Mouse (Mus musculus) neural tube, embryonic 11.5 days (tissue): ENCODE data around the gene Scube3. TPM values are rescaled to one million over a fixed set of nuclear protein-coding genes. Genes with fewer than 3 reads are reported as not detected.

Source experiments
- ATAC-seq: fragments of 200-750 bp; cut with Nextera tagmentation; 2 replicates; pipeline ENCODE4 v1.8.0; 2017; ENCODE audit warnings: moderate number of reproducible peaks, mild to moderate bottlenecking, moderate TSS enrichment, moderate library complexity; ENCODE audit not compliant: insufficient read depth, low FRiP score, low TSS enrichment
- DNase-seq: peaks from one replicate; pipeline ENCODE4 v3.0.0-alpha.2; 2015; ENCODE audit warnings: low spot score
- H3K27ac ChIP-seq: fragments of 300-500 bp; sonication (generic); 2 replicates; pipeline ENCODE4 v1.5.1; 2014; ENCODE audit warnings: low read depth, mild to moderate bottlenecking, low read length
- H3K27me3 ChIP-seq: fragments of 300-500 bp; sonication (generic); 2 replicates; pipeline ENCODE4 v1.6.1; 2014; ENCODE audit warnings: mild to moderate bottlenecking, low read length, mixed read lengths; ENCODE audit not compliant: control insufficient read depth, insufficient read depth
- H3K36me3 ChIP-seq: fragments of 300-500 bp; sonication (generic); 2 replicates; pipeline ENCODE4 v1.6.1; 2014; ENCODE audit warnings: mild to moderate bottlenecking, low read length, moderate library complexity, mixed read lengths; ENCODE audit not compliant: control insufficient read depth, insufficient read depth
- H3K4me1 ChIP-seq: fragments of 300-500 bp; sonication (generic); 2 replicates; pipeline ENCODE4 v1.6.1; 2014; ENCODE audit warnings: low read length, mixed read lengths; ENCODE audit not compliant: control insufficient read depth, insufficient read depth
- H3K4me2 ChIP-seq: fragments of 300-500 bp; sonication (generic); 2 replicates; pipeline ENCODE4 v1.6.1; 2014; ENCODE audit warnings: low read depth, mild to moderate bottlenecking, moderate library complexity
- H3K4me3 ChIP-seq: fragments of 300-500 bp; sonication (generic); 2 replicates; pipeline ENCODE4 v1.5.1; 2014; ENCODE audit warnings: low read depth, low read length
- H3K9ac ChIP-seq: fragments of 300-500 bp; sonication (generic); 2 replicates; pipeline ENCODE4 v1.6.1; 2014; ENCODE audit warnings: mild to moderate bottlenecking, low read length
- H3K9me3 ChIP-seq: fragments of 300-500 bp; sonication (generic); 2 replicates; pipeline ENCODE4 v1.6.1; 2016; ENCODE audit warnings: low read length; ENCODE audit not compliant: control insufficient read depth
- WGBS: fragments of 180-500 bp; shearing (Covaris S2); extraction: QIAGEN DNeasy Blood & Tissue Kit; methylation state at CpG from one replicate; pipeline ENCODE4 v1.1.7; 2014; 5-methylcytosine and 5-hydroxymethylcytosine counted together
- polyA plus RNA-seq: library from polyadenylated mRNA; unstranded; fragments of >200 nt; fragmentation: Nextera tagmentation; extraction: Ambion mirVana; gene quantifications from 2 replicates; pipeline ENCODE4 v1.2.1, GENCODE M21; 2014

Gene Scube3
- polyA plus RNA-seq, 1 experiment from 2014 or later: 8.7 TPM

DNA sequence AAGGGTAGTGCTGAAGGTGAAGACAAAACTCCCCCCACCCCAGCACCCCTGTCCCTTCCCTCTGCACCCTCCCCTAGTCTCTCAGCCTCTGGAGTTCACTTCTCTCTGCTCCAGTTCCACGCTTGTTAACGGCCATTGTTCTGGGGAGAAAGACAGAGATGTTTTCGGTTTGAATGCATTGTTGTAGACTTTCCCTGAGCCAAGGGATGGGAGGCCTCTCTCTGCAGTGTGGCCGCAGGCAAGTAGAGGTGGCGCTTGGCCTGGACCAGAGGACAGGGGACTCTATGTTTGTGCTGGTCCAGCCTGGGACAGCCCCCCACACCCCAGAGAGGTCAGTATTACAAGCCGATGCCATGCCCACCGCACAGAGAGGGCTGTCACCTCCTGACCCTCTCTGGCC, 18.3 kb upstream of the Scube3 start:
- Histone ChIP-seq H3K4me3 (no peak overlapping the region), H3K36me3 (no peaks in the 10 kb centered on the region), H3K27me3 (no peaks in the 10 kb centered on the region), H3K4me1 (peaks cover 6% of the 10 kb centered on the region), H3K9ac (peak overlapping the region; percentile 43), H3K4me2 (no peak overlapping the region), H3K27ac (peak overlapping the region; percentile 60; the same call in 1 of the 2 replicates), H3K9me3 (no peaks in the 10 kb centered on the region)
- 29% methylated on average over 7 of the region's 7 CpGs for WGBS
- ATAC-seq (peak; percentile 58; the same call in 1 of the 2 replicates), DNase-seq (peak; percentile 65)

DNA sequence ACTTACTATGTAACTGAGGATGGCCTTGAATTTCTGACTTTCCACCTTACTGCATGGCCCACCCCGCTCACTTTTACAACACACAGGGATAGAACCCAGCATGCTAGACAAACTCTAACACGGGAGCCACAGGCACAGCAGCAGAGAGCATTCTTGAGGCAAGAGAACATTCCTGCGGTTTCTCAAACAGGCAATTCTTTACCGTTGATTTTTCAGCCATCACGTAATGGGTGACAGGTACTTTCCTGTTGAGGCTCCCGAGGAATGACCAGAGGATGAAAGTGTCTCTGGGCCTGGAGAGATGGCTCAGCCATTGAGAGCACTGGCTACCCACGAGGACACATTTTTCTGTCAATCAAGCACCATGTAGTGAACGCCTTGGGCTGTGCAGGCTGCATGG, 17.6 kb upstream of the Scube3 start:
- no peak overlapping the region for H3K4me2 ChIP-seq
- H3K36me3 ChIP-seq: no peaks in the 10 kb centered on the region
- whole genome bisulfite sequencing: 68% methylated on average over 8 of the region's 8 CpGs
- no peak for DNase-seq
- peaks cover 6% of the 10 kb centered on the region for H3K4me1 ChIP-seq
- H3K27ac ChIP-seq: no peak overlapping the region
- H3K27me3 ChIP-seq: no peaks in the 10 kb centered on the region
- no peaks in the 10 kb centered on the region for H3K9me3 ChIP-seq
- H3K4me3 ChIP-seq: no peak overlapping the region
- ATAC-seq: no peak
- no peak overlapping the region; the same call in 1 of the 2 replicates for H3K9ac ChIP-seq

DNA sequence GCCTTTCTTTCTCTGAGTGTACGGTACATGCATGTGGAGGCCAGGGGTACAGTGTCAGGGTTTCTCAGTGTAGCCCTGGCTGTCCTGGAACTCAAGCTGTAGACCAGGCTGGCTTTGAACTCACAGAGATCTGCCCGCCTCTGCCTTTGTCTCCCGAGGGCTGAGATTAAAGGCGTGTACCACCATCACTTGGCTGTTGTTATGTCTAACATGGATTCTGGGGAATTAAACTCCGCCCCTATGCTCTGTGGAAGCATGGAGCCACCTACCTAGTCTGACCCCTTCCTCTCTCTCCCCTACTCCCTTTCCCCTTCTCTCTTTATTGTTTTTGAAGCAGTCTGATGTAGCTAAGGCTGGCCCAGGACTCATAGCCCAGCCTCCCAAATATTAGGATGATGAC, 12.1 kb upstream of the Scube3 start:
- DNase-seq: no peak
- no peak for ATAC-seq
- H3K4me1 ChIP-seq: 0 out of 2 replicates have a peak, but pooled peaks cover 4% of the 10 kb centered on the region
- no peaks in the 10 kb centered on the region for H3K36me3 ChIP-seq
- H3K9ac ChIP-seq: no peak overlapping the region
- H3K27ac ChIP-seq: no peak overlapping the region
- no peaks in the 10 kb centered on the region for H3K9me3 ChIP-seq
- H3K4me3 ChIP-seq: no peak overlapping the region
- H3K4me2 ChIP-seq: no peak overlapping the region
- 91% methylated on average over 5 of the region's 5 CpGs for WGBS
- H3K27me3 ChIP-seq: no peaks in the 10 kb centered on the region

DNA sequence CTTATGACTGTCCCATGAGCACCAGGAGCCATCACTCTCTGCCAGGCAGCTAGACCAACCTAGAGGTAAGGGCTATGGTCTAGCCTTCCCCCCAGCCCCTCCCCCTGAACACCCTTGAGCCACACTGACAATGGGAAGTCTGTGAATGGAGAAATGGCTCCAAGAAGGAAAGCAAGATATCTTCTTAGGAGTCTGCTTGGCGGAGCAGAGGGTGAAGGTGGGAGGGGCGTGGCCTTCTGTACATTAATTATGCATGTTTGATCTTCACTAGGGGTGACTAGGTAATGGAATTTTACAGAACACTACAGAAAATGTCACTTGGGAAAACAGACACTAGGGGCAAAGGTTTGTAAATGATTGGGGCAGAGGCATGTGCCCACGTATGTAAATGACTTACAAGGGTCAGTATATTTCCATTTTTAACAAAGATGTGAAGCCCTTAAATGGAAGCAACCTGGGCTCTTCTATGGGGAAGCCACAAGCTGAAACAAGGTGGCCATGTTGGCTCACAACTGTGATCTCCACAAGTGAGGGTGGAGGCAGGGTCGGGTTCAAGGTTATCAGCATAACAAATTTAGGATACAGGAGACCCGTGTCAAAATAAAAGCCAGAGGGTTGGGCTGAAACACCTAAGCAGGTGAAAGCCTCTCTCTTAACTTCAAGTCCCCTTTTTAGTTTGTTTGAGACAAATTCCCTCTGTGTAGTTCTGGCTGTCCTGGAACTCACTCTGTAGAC, 11.4 kb upstream of the Scube3 start:
- no peak for DNase-seq
- H3K4me3 ChIP-seq: no peak overlapping the region
- no peak overlapping the region for H3K9ac ChIP-seq
- 0 out of 2 replicates have a peak, but pooled peaks cover 4% of the 10 kb centered on the region for H3K4me1 ChIP-seq
- WGBS: 73% methylated on average over 5 of the region's 5 CpGs
- H3K4me2 ChIP-seq: no peak overlapping the region
- H3K27ac ChIP-seq: no peak overlapping the region
- no peaks in the 10 kb centered on the region for H3K36me3 ChIP-seq
- no peaks in the 10 kb centered on the region for H3K27me3 ChIP-seq
- no peak for ATAC-seq
- H3K9me3 ChIP-seq: no peaks in the 10 kb centered on the region

DNA sequence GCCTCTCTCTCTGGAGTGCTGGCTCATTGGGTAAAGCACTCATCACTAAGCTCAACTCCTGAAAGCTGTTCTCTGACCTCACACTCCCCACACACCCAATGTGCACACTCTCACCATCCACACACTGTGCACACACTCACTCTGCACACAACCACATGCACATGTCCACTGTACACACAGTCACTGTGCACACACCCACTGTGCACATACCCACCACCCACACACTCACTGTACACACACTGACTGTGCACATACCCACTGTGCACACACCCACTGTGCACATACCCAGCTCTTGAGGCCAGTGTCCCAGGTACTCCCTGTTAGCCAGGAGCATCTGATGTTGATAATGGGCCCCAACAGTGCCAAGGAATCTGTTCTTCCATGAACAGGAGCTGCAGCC, 10.8 kb upstream of the Scube3 start:
- H3K9me3 ChIP-seq: no peaks in the 10 kb centered on the region
- no peak overlapping the region for H3K27ac ChIP-seq
- H3K4me2 ChIP-seq: no peak overlapping the region
- no peak for DNase-seq
- no peaks in the 10 kb centered on the region for H3K36me3 ChIP-seq
- no peaks in the 10 kb centered on the region for H3K27me3 ChIP-seq
- no peak for ATAC-seq
- 0 out of 2 replicates have a peak, but pooled peaks cover 4% of the 10 kb centered on the region for H3K4me1 ChIP-seq
- H3K4me3 ChIP-seq: no peak overlapping the region
- no peak overlapping the region for H3K9ac ChIP-seq

DNA sequence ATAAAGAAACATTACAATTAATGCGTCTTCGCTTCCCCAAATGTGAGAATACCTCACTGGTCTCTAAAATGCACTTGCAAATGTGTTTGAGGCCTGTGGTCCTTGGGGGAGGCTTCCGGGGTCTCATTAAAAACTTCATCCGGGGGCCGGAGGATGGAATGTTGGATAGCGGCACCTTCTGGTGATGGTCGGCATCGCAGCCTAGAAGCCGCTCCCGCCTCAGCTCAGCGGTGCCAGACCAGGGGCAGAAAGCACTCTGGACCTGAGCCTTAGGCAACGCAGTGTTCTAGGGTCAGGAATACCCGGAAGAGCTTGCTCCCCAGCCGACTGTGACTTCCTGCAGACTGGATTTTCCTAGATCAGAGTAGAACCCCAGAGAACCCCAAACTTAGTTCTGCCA, 8.7 kb upstream of the Scube3 start:
- Histone ChIP-seq H3K4me1 (0 out of 2 replicates have a peak, but pooled peaks cover 4% of the 10 kb centered on the region), H3K27me3 (no peaks in the 10 kb centered on the region), H3K9ac (no peak overlapping the region), H3K36me3 (no peaks in the 10 kb centered on the region), H3K4me3 (no peak overlapping the region), H3K27ac (no peak overlapping the region), H3K4me2 (no peak overlapping the region), H3K9me3 (no peaks in the 10 kb centered on the region)
- peak; percentile 83 for DNase-seq
- 8% methylated on average over 14 of the region's 14 CpGs for whole genome bisulfite sequencing
- ATAC-seq: no peak

DNA sequence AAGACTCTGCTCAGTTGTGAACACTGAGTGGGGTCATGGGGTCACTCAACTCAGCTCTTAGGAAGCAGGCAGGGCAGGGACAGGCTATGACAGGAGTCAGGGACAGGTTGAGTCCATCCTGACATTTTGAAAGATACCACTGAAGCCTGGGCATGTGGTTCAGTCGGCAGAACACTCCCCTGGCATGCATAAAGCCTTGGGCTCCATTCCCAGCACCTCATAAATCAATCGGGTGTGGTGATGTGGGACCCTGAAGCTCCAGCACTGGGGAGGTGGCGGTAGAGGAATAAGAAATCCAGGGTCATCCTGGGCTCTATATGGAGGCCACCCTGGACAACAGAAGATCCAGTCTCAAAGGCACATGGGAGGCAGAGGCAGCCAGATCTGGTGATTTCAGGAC, 6.4 kb upstream of the Scube3 start:
- ATAC-seq (no peak), DNase-seq (no peak)
- H3K9me3 ChIP-seq: no peaks in the 10 kb centered on the region
- H3K4me3 ChIP-seq: no peak overlapping the region
- 60% methylated on average over 3 of the region's 3 CpGs for WGBS
- H3K27ac ChIP-seq: no peak overlapping the region
- no peaks in the 10 kb centered on the region for H3K27me3 ChIP-seq
- H3K4me2 ChIP-seq: no peak overlapping the region
- peaks cover 4% of the 10 kb centered on the region; the same call in 1 of the 2 replicates for H3K4me1 ChIP-seq
- H3K36me3 ChIP-seq: no peaks in the 10 kb centered on the region
- H3K9ac ChIP-seq: no peak overlapping the region

DNA sequence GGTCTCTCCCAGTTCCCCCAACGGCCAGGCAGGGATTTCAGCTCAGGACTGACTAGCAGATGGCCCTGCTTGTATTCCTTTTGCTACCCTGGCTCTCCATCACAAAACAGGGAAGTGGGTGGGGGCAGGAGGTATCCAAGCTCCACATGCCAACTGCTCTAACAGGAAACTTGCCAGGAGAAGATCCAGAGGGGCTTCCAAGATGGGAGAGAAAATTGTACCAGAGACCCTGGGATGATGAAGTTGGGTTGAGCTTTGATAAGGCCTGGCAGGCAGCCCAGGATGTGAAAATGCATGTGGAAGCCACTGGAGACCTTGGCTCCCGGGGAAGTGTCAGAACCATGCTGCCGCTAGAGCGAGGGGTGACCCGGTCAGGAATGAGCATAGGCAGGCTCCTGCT, 5.7 kb upstream of the Scube3 start:
- no peaks in the 10 kb centered on the region for H3K27me3 ChIP-seq
- H3K4me3 ChIP-seq: no peak overlapping the region
- no peak for ATAC-seq
- H3K4me2 ChIP-seq: no peak overlapping the region
- no peaks in the 10 kb centered on the region for H3K36me3 ChIP-seq
- DNase-seq: no peak
- H3K9me3 ChIP-seq: no peaks in the 10 kb centered on the region
- no peak overlapping the region for H3K9ac ChIP-seq
- peaks cover 12% of the 10 kb centered on the region for H3K4me1 ChIP-seq
- 49% methylated on average over 5 of the region's 5 CpGs for WGBS
- no peak overlapping the region for H3K27ac ChIP-seq

DNA sequence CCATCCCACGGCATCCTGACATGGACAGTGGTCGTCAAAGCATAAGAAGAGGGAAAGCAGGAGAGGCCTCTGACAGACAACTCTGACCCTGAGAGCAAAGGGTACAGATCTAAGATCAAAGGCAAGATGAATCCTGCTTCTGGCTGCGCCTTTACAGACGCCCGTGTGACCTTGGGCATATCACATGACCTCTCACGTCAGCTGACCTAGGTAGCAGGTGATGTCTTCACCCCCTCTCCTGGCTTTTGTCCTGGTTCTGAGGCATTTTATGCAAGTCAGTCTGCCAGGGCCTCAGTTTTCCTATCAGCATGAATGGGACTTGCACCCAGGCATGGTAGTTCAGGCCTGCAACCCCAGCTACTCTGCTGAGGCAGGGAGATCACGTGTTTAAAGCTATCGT, 3.9 kb upstream of the Scube3 start:
- no peaks in the 10 kb centered on the region for H3K36me3 ChIP-seq
- H3K4me3 ChIP-seq: no peak overlapping the region
- H3K4me2 ChIP-seq: no peak overlapping the region
- H3K9ac ChIP-seq: no peak overlapping the region
- peaks cover 8% of the 10 kb centered on the region for H3K4me1 ChIP-seq
- no peak for DNase-seq
- no peaks in the 10 kb centered on the region for H3K27me3 ChIP-seq
- ATAC-seq: no peak
- H3K9me3 ChIP-seq: no peaks in the 10 kb centered on the region
- no peak overlapping the region for H3K27ac ChIP-seq
- WGBS: 83% methylated on average over 8 of the region's 8 CpGs
